Mouse (Mus musculus) liver, embryonic 13.5 days (tissue): ENCODE data around the gene Emp2. TPM values are rescaled to one million over a fixed set of nuclear protein-coding genes. Genes with fewer than 3 reads are reported as not detected.

Source experiments
- ATAC-seq: fragments of 200-750 bp; cut with Nextera tagmentation; 2 replicates; pipeline ENCODE4 v1.8.0; 2017; ENCODE audit warnings: low read depth, mild to moderate bottlenecking, moderate number of reproducible peaks, moderate library complexity
- DNase-seq: peaks from one replicate; pipeline ENCODE4 v3.0.0; 2022
- H3K27ac ChIP-seq: fragments of 300-500 bp; sonication (generic); 2 replicates; pipeline ENCODE4 v1.5.1; 2015; ENCODE audit warnings: moderate library complexity, mild to moderate bottlenecking, inconsistent platforms
- H3K27me3 ChIP-seq: fragments of 300-500 bp; sonication (generic); 2 replicates; pipeline ENCODE4 v1.6.1; 2015; ENCODE audit warnings: mild to moderate bottlenecking, inconsistent platforms
- H3K36me3 ChIP-seq: fragments of 300-500 bp; sonication (generic); 2 replicates; pipeline ENCODE4 v1.6.1; 2015; ENCODE audit warnings: mild to moderate bottlenecking, inconsistent platforms
- H3K4me1 ChIP-seq: fragments of 300-500 bp; sonication (generic); replicated peaks from 2 replicates; pipeline ENCODE4 v1.6.1; 2015; ENCODE audit warnings: inconsistent platforms
- H3K4me2 ChIP-seq: fragments of 300-500 bp; sonication (generic); 2 replicates; pipeline ENCODE4 v1.6.1; 2015; ENCODE audit warnings: inconsistent platforms, mild to moderate bottlenecking, moderate library complexity
- H3K4me3 ChIP-seq: fragments of 300-500 bp; sonication (generic); replicated peaks from 2 replicates; pipeline ENCODE4 v1.5.1; 2015; ENCODE audit warnings: mild to moderate bottlenecking, inconsistent platforms
- H3K9ac ChIP-seq: fragments of 300-500 bp; sonication (generic); 2 replicates; pipeline ENCODE4 v1.6.1; 2015; ENCODE audit warnings: mild to moderate bottlenecking, inconsistent platforms
- H3K9me3 ChIP-seq: fragments of 300-500 bp; sonication (generic); replicated peaks from 2 replicates; pipeline ENCODE4 v1.6.1; 2016; ENCODE audit warnings: inconsistent platforms
- whole genome bisulfite sequencing: fragments of 180-500 bp; shearing (Covaris S2); methylation state at CpG from one replicate; pipeline ENCODE4 v1.1.7; 2015; ENCODE audit not compliant: insufficient replicate concordance; 5-methylcytosine and 5-hydroxymethylcytosine counted together
- polyA plus RNA-seq: library from polyadenylated mRNA; unstranded; fragments of >200 nt; fragmentation: Nextera tagmentation; extraction: Ambion mirVana; gene quantifications from 2 replicates; pipeline ENCODE4 v1.2.1, GENCODE M21; 2015

The Emp2 gene
- polyA plus RNA-seq, 1 experiment from 2014 or later: 4.4 TPM

GRCm38 (mm10) chr16:10313226-10313625 is 542 bp downstream of the Emp2 start:
- H3K27ac ChIP-seq: no peak overlapping the region
- H3K9me3 ChIP-seq: no peaks in the 10 kb centered on the region
- ATAC-seq: peak; percentile 13; the same call in 1 of the 2 replicates
- DNase-seq: no peak
- H3K4me3 ChIP-seq: peak overlapping the region; percentile 47
- WGBS: 7% methylated on average over 15 of the region's 15 CpGs
- H3K9ac ChIP-seq: peak overlapping the region; percentile 53
- peaks cover 2% of the 10 kb centered on the region for H3K4me1 ChIP-seq
- H3K4me2 ChIP-seq: peak overlapping the region; percentile 59
- peaks cover 28% of the 10 kb centered on the region for H3K27me3 ChIP-seq
- H3K36me3 ChIP-seq: no peaks in the 10 kb centered on the region

- H3K4me2 ChIP-seq: no peak overlapping the region
- no peak overlapping the region for H3K27ac ChIP-seq
- 48% methylated on average over 4 of the region's 4 CpGs for WGBS
Observed at GRCm38 (mm10) chr16:10311989-10312388, 1.8 kb downstream of the Emp2 start.

GRCm38 (mm10) chr16:10311086-10311485 is 2.7 kb downstream of the Emp2 start:
- Histone ChIP-seq H3K9me3 (no peaks in the 10 kb centered on the region), H3K36me3 (no peaks in the 10 kb centered on the region), H3K4me1 (peaks cover 2% of the 10 kb centered on the region), H3K9ac (no peak overlapping the region), H3K4me3 (no peak overlapping the region), H3K27ac (no peak overlapping the region), H3K27me3 (peaks cover 28% of the 10 kb centered on the region), H3K4me2 (no peak overlapping the region)
- 27% methylated on average over 3 of the region's 3 CpGs for WGBS
- ATAC-seq (no peak), DNase-seq (no peak)

More at GRCm38 (mm10) chr16:10311989-10312388, 1.8 kb downstream of the Emp2 start:
- H3K9me3 ChIP-seq: no peaks in the 10 kb centered on the region
- H3K36me3 ChIP-seq: no peaks in the 10 kb centered on the region
- H3K4me1 ChIP-seq: peaks cover 2% of the 10 kb centered on the region
- peaks cover 28% of the 10 kb centered on the region for H3K27me3 ChIP-seq
- ATAC-seq (no peak), DNase-seq (no peak)
- H3K9ac ChIP-seq: no peak overlapping the region
- H3K4me3 ChIP-seq: no peak overlapping the region

- DNase-seq (no peak), ATAC-seq (no peak)
- H3K36me3 ChIP-seq: no peaks in the 10 kb centered on the region
- 55% methylated on average over 5 of the region's 5 CpGs for WGBS
- no peak overlapping the region for H3K9ac ChIP-seq
- H3K27ac ChIP-seq: no peak overlapping the region
- H3K4me1 ChIP-seq: peaks cover 2% of the 10 kb centered on the region; the same call in 1 of the 2 replicates
- H3K4me2 ChIP-seq: no peak overlapping the region
- H3K9me3 ChIP-seq: no peaks in the 10 kb centered on the region
- H3K4me3 ChIP-seq: no peak overlapping the region
- peaks cover 28% of the 10 kb centered on the region for H3K27me3 ChIP-seq
Observed at GRCm38 (mm10) chr16:10310507-10310906, 3.3 kb downstream of the Emp2 start.

- Histone ChIP-seq H3K4me3 (no peak overlapping the region), H3K27ac (no peak overlapping the region), H3K4me2 (no peak overlapping the region), H3K36me3 (no peaks in the 10 kb centered on the region), H3K9ac (no peak overlapping the region), H3K9me3 (no peaks in the 10 kb centered on the region), H3K4me1 (no peaks in the 10 kb centered on the region), H3K27me3 (peaks cover 9% of the 10 kb centered on the region; the same call in 1 of the 2 replicates)
- DNase-seq (no peak), ATAC-seq (no peak)
- WGBS: 55% methylated on average over 5 of the region's 5 CpGs
Observed at GRCm38 (mm10) chr16:10307351-10307750, 6.4 kb downstream of the Emp2 start.

GRCm38 (mm10) chr16:10306101-10306500 is 7.7 kb downstream of the Emp2 start:
- 52% methylated on average over 3 of the region's 3 CpGs for WGBS
- no peaks in the 10 kb centered on the region for H3K36me3 ChIP-seq
- no peak overlapping the region for H3K4me2 ChIP-seq
- H3K27me3 ChIP-seq: no peaks in the 10 kb centered on the region; the same call in 1 of the 2 replicates
- no peak overlapping the region for H3K9ac ChIP-seq
- no peak for ATAC-seq
- no peak for DNase-seq
- H3K9me3 ChIP-seq: no peaks in the 10 kb centered on the region
- H3K4me1 ChIP-seq: no peaks in the 10 kb centered on the region
- no peak overlapping the region for H3K4me3 ChIP-seq
- H3K27ac ChIP-seq: no peak overlapping the region

- no peak overlapping the region for H3K4me3 ChIP-seq
- H3K9me3 ChIP-seq: no peaks in the 10 kb centered on the region
- no peaks in the 10 kb centered on the region for H3K36me3 ChIP-seq
- no peak for ATAC-seq
- H3K9ac ChIP-seq: no peak overlapping the region
- H3K27me3 ChIP-seq: no peaks in the 10 kb centered on the region
- no peaks in the 10 kb centered on the region; the same call in 1 of the 2 replicates for H3K4me1 ChIP-seq
- DNase-seq: no peak
- H3K4me2 ChIP-seq: no peak overlapping the region
- H3K27ac ChIP-seq: no peak overlapping the region
- 33% methylated on average over 3 of the region's 3 CpGs for WGBS
Observed at GRCm38 (mm10) chr16:10301337-10301736, 12.4 kb downstream of the Emp2 start.

- 47% methylated on average over 3 of the region's 3 CpGs for WGBS
- H3K9me3 ChIP-seq: no peaks in the 10 kb centered on the region
- no peaks in the 10 kb centered on the region for H3K36me3 ChIP-seq
- no peak overlapping the region for H3K9ac ChIP-seq
- DNase-seq (no peak), ATAC-seq (no peak)
- H3K4me3 ChIP-seq: no peak overlapping the region
- H3K4me2 ChIP-seq: peak overlapping the region; percentile 14; the same call in 1 of the 2 replicates
- H3K27ac ChIP-seq: no peak overlapping the region
- no peaks in the 10 kb centered on the region; the same call in 1 of the 2 replicates for H3K4me1 ChIP-seq
- no peaks in the 10 kb centered on the region for H3K27me3 ChIP-seq
Observed at GRCm38 (mm10) chr16:10300231-10301186, 13.3 kb downstream of the Emp2 start.

GRCm38 (mm10) chr16:10299637-10300036 is 14.1 kb downstream of the Emp2 start:
- Histone ChIP-seq H3K4me1 (no peaks in the 10 kb centered on the region; the same call in 1 of the 2 replicates), H3K36me3 (no peaks in the 10 kb centered on the region), H3K4me2 (peak overlapping the region; percentile 14; the same call in 1 of the 2 replicates), H3K9me3 (no peaks in the 10 kb centered on the region), H3K4me3 (no peak overlapping the region), H3K27ac (no peak overlapping the region), H3K27me3 (no peaks in the 10 kb centered on the region), H3K9ac (no peak overlapping the region)
- 23% methylated on average over 8 of the region's 8 CpGs for WGBS
- no peak for DNase-seq
- ATAC-seq: peak; percentile 43; the same call in 1 of the 2 replicates

- no peaks in the 10 kb centered on the region for H3K9me3 ChIP-seq
- H3K4me2 ChIP-seq: no peak overlapping the region
- ATAC-seq (no peak), DNase-seq (no peak)
- 65% methylated on average over 10 of the region's 10 CpGs for WGBS
- H3K36me3 ChIP-seq: no peaks in the 10 kb centered on the region
- H3K4me1 ChIP-seq: no peaks in the 10 kb centered on the region; the same call in 1 of the 2 replicates
- H3K27ac ChIP-seq: no peak overlapping the region
- no peaks in the 10 kb centered on the region for H3K27me3 ChIP-seq
- H3K9ac ChIP-seq: no peak overlapping the region
- H3K4me3 ChIP-seq: no peak overlapping the region
Observed at GRCm38 (mm10) chr16:10297696-10298644, 15.8 kb downstream of the Emp2 start.

GRCm38 (mm10) chr16:10288115-10288514 is 25.7 kb downstream of the Emp2 start:
- no peaks in the 10 kb centered on the region for H3K27me3 ChIP-seq
- WGBS: 59% methylated on average over 6 of the region's 6 CpGs
- DNase-seq: no peak

More at GRCm38 (mm10) chr16:10288115-10288514, 25.7 kb downstream of the Emp2 start:
- no peak overlapping the region for H3K9ac ChIP-seq
- no peaks in the 10 kb centered on the region for H3K4me1 ChIP-seq
- no peaks in the 10 kb centered on the region for H3K9me3 ChIP-seq
- no peak overlapping the region for H3K4me2 ChIP-seq
- no peaks in the 10 kb centered on the region for H3K36me3 ChIP-seq
- ATAC-seq: no peak
- H3K27ac ChIP-seq: no peak overlapping the region
- H3K4me3 ChIP-seq: no peak overlapping the region
